Mouse (Mus musculus) right cerebral cortex, postnatal 4 days (tissue): ENCODE measurements around the gene Man1c1.

Experiments
- DNase-seq: peaks from one replicate; pipeline ENCODE4 v3.0.0-alpha.2; 2022

The Man1c1 gene

DNA sequence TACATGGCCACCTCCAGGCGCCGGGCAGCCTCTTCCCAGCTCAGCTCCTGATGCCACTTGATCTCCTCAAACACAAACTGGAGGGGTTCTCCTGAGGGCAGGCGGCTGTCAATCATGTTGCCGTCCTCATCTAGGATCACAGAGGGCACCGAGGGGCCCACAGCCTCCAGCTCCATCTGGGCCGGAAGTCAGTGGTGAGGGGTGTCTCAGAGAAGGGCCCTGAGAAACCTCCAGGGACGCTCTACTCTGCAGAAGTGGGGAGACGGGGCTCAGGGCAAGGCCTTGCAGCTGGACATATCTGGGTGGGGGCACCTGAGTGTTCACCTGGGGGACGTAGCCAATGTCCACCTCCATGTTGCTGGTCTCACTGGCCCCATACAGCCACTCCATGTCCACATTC is 161.4 kb downstream of the Man1c1 start:
- DNase-seq, result no peak

DNA sequence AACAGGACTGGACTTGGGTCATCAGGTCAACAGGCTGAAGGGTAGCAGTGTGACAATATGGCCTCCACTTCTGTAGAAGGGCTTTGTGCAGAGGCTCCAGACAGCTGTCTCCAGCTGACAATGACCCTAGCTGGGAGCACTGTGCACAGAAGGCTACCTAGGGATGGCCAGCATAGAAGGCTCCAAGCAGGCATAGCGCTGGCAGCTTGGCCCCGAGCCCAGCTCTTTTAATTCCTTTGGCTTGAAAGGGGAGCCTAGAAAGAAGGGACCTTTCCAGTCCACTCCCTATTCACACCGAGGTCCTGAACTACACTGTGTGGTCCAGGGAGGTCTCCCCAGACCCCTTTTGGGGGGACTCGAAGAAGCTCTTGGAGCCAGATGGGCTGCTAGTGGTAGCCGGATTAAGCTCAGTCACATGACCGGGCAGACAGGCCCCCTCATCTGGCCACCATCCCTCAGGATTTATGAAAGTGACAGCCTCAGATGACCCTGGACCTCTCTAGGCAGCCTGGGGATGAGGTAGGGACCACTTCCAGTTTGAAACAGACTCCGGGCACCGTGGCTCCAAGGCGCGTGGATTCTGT is 165.0 kb downstream of the Man1c1 start:
- no peak for DNase-seq

- DNase-seq, result no peak
Observed at GRCm38 (mm10) chr4:134535787-134536151, 168.3 kb downstream of the Man1c1 start.

DNA sequence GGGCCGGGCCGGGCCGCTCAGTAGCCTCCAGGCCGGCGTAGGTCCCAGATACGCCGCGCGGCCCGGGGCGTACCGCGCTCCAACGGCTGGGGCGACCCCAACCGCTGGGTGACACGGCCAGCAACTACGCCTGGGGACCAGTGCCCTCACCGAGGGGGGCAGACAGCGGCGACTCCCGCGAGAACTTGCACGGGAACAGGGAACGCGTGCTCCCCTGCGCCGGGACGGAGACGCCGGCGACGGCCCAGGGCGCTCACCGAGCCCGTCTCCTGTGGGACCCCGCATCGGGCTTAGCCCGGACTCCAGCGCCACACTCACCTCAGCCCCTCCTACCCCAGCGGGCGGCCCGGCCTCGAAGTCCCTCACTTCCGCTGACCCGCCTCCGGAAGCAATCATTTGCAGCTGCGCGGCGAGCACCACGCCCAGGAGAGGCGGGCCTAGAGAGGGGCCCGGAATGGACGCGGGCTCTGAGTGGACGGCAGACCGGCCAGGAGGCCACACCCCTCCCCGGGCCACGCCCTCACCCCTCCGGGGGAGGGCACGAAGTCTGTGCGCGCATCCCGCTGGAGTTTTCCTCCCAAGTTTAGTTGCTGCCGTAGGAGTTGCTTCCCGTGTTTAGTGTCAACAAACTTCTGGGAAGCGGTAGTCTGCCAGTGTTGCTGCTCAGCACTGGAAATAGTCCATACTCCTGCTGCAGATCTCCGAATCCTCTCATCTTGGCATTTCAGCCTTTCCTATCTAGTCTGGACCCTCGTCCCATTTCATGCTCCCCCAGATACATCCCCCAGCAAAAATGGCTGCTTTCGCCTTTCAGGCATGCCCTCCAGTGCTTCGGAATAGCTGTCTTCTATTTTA is 168.9 kb downstream of the Man1c1 start, which contains the start of gene Mtfr1l:
TSS of gene Mtfr1l (minus strand) at position 456 of the 855 bp plus-strand sequence.
- DNase-seq, result peak; percentile 88

DNA sequence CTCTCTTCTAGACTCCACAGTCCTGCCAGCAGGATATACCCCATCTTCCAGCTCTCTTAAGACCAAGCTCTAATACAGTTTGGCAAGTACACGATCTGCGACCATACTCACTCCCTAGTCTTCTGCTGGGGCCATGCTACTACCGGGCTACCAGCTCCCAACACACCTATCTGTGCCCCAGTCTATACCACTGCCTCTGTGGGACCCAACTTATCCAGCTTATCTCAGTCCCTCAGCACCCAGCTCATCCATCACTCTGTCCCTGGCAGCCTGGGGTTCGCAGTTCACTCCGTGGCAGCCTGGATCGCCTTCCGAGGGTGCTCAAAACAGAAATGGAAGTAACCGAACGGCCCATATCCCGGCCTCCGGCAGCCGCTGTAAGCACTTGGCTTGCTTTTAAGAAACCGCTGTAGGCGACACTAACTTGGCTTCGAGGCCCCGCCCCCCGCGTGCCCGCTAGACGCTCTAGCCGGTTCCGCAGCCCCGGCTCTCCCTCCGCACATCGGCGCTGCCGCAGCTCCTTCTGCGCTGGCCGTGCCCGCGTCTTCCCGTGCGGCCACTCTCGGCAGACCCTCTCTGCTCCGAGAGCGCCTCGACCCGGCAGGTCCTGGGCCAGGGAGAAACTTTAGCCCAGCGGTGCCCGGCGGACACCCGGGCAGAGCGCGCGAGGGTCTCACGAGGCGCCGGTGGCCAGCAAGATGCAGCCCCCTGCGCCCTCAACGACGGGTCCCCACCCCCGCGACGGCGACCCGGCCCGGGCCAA is 169.8 kb downstream of the Man1c1 start:
- peak; percentile 57 for DNase-seq

- DNase-seq, result no peak
Observed at GRCm38 (mm10) chr4:134533421-134533820, 170.7 kb downstream of the Man1c1 start.

DNA sequence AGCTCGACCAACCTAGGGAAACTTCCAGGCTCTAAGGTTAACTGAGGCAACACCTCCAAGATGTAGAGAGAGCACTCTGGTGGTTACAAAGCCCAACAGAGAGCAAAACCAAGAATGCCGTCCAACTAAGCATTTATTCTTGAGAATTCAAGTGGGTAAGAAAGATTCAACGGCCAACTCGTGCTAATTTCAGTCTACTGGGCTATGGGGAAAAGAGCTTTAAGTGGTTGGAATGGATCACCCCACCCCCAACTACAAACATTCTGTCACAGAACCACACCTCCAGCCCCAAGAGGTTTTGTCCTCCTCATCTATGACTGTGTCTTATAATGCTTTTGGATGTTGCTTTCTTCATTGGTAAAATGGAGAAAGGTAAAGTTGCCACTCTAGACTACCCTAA is 171.2 kb downstream of the Man1c1 start:
- no peak for DNase-seq

DNA sequence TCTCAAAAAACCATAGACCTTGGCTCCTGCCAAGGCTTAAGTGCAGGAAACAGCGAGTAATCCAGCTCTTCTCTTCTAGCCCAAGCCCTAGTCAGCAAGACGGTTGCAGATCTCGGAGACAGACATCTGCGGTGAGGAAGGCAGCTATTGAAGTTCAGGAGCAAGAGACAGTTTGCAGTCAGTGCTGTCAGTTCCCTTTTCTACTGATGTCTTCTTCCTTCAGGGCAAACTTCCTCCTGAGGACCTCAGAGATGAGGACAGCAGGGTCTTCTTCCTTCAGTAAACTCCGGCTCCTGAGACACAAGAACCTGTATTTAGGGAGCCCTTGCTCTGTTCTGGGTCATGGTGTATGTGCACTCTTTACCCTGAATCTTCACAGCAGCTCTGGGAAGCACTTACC is 177.9 kb downstream of the Man1c1 start:
- no peak for DNase-seq

GRCm38 (mm10) chr4:134525806-134526205 is 178.3 kb downstream of the Man1c1 start:
- DNase-seq, result no peak

DNA sequence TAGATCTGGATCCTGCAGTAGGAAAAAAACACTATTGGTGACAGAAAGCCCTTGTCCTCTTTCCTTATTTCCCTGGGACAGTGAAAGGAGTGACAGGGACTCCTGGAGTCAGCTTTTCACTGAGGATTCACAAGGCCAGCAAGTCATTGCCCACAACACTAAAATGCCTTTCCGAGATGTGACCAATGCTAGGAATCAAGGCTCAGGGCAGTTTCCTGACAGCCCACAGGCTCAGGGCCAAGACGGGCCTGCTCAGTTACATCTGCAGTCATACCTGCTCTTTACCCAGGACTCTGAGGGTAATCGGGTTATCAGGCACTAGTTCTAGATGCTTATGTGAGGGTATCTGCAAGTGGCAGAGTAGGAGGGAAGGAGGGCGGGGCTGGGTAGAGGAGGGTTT is 180.6 kb downstream of the Man1c1 start:
- DNase-seq, result no peak

DNA sequence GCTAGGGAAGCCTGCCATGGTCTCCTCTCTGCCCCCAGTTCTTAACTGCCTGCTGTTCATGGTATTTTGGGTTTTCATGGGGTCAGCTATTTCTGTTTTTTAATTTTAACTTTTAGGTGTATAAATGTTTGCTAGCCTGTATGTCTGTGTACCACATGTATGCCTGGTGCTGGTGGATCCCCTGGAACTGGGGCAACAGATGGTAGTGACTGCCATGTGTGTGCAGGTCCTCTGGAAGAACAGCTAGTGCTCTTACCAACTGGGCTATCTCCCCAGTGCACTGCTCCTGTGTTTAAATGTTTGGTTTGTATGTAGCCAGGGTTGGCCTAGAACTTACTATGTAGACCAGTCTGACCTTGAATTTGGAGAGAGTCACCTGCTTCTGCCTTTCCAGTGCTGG is 184.8 kb downstream of the Man1c1 start:
- no peak for DNase-seq

DNA sequence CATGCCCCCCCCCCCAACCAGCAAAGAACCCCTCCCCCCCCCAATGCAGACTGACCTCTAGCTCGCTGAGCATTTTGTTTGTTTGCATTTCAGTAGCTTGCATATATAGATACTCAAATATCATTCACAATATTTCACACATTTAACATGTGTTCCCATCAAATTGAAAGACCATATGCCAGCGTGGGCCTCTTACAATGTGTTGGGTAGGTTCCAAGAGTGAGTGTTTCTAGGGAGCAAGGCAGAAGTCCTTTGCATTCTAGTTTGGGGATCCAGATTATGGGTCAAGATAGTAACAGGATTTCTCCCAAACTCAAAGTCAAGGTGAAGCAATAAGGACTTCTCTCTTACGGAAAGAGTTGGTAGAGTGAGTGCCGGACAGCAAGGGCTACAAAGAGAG is 185.5 kb downstream of the Man1c1 start:
- no peak for DNase-seq

DNA sequence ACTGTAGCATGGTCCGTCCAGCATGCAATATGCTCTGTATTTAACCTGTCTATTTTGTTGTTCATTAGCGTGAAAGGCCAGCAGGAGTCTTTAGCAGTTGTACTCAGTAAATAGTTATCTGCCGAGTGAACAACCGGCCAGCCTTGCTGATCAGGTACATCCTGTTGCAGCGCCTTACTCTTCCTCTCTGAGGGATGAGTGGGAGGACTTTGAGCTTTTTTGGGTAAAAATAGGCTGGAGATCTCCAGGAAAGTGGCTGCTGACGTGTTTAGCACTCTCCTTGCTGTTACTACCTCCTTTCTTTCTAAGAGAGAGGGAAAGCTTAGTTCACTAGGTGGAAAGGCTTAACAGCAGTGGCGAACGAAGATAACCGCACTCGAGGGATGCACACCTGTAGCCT is 186.4 kb downstream of the Man1c1 start:
- DNase-seq, result no peak

DNA sequence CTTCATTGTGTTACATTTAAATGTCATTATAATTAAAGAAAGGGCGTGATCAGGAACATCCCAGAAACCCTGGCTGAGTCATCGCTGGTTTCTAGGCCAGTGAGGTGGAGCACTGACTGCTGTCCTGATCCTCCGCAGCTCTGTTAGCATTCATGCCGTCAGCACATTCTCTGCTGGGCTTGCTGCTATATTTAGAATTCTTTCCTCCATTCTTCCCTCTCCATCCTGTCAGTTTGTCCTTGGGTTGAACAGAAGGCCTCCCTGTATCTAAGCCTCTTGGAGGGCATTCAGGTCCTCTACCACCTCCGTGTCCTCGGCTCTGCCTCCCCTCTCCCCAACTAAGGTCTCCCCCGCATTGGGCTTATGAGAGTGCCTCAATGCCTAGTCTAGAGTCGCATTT is 187.1 kb downstream of the Man1c1 start:
- DNase-seq, result no peak

- no peak for DNase-seq
Observed at GRCm38 (mm10) chr4:134515614-134516013, 188.5 kb downstream of the Man1c1 start.

- DNase-seq, result no peak
Observed at GRCm38 (mm10) chr4:134514309-134514930, 189.7 kb downstream of the Man1c1 start.

GRCm38 (mm10) chr4:134512798-134513197 is 191.3 kb downstream of the Man1c1 start:
- peak; percentile 62 for DNase-seq

DNA sequence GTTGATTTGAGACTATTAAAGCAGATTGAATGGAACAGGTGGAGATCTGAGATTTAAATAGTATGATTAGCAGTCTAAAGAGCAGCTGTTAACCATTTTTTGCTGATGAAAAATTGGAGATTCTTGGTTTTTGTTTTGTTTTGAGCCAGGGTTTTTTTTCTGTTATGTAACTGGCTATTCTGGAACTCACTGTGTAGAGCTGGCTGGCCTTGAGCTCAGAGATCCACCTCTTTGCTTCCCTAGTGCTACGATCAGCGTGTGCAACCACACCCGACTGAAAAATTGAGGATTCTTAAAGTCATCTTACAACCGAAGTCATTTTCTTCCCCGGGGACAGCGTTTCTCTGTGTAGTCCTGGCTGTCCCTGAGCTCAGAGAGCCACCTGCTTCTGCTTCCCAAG is 192.4 kb downstream of the Man1c1 start:
- no peak for DNase-seq
